Mouse (Mus musculus): ENCODE measurements around the gene Lamtor2. TPM values are rescaled to one million over a fixed set of nuclear protein-coding genes. Genes with fewer than 3 reads are reported as not detected.
A peak's percentile ranks its signal among the peaks of the same experiment; 100 is the strongest.

The Lamtor2 gene
- polyA plus RNA-seq, 1 experiment from 2014 or later, result 137 TPM

DNA sequence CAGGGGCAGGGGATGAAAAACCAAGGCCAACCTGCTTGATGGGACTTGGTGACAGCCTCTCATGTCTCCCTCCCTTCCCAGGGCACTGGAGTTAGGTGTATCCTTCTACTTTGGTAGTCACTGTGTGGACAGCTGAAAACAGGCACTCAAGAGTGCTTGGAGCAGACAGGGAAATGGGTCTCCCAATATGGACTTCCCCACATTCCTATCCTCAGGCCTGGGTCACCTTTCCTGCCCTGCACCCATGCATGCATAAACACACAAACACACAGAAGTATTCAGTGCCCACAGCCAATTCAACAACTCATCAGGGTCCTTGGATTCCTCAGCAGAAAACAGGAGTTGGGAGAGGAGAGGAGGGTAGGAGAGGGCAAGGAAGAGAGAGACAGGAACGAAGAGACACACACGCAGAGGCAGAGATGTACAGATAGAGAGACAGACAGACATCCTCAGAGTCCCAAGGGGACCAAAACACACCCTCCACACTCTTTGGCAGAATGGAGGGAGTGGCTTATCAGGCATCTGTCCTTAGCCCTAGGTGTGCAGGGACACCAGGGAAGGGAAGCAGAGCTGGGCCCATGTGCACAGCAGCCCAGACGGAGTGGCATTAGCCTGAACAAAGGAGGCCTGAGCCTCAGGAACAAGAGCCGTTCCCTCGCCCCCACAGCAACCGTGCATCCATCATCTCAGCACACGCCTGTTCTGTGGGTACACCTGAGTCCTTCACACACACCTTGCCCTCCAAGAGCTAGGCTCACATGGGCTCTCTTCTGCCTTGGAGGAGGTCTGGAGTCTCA, 23.5 kb downstream of the Lamtor2 start:
- no peak for ATAC-seq (ENCODE audit: low FRiP score, low read depth)
- Histone ChIP-seq H3K27ac (replicated peaks) (peak overlapping the region; percentile 99), H3K9ac (replicated peaks) (peak overlapping the region; percentile 100), H3K4me3 (peak overlapping the region; percentile 96), H3K4me1 (peaks cover 51% of the 10 kb centered on the region), H3K36me3 (peaks cover 10% of the 10 kb centered on the region), H3K9me3 (no peaks in the 10 kb centered on the region), H3K4me2 (replicated peaks) (peak overlapping the region; percentile 95), H3K27me3 (no peaks in the 10 kb centered on the region)
- WGBS, result 27% methylated on average over 7 of the region's 7 CpGs

DNA sequence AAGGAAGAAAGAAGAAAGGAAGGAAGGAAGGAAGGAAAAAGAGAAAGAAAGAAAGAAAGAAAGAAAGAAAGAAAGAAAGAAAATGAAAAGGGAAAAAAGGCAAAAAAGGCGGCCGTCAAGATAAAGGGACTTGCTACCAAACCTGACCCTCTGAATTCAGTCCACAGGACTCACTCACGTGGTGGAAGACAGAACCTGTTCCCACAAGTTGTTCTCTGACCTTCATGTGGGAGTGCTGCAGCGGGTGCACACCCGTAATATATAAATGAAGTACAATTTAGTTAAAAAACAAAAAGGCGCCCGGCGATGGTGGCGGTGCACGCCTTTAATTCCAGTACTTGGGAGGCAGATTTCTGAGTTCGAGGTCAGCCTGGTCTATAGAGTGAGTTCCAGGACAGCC, 24.2 kb downstream of the Lamtor2 start:
- ATAC-seq (ENCODE audit: low FRiP score, low read depth), result no peak
- 91% methylated on average over 11 of the region's 11 CpGs for WGBS
- peaks cover 18% of the 10 kb centered on the region for H3K36me3 ChIP-seq
- H3K4me3 ChIP-seq, result peak overlapping the region; percentile 96; the same call in 1 of the 2 replicates
- H3K9ac ChIP-seq (replicated peaks), result no peak overlapping the region
- H3K9me3 ChIP-seq, result no peaks in the 10 kb centered on the region
- H3K4me1 ChIP-seq, result peaks cover 47% of the 10 kb centered on the region
- no peaks in the 10 kb centered on the region for H3K27me3 ChIP-seq
- peak overlapping the region; percentile 95 for H3K4me2 ChIP-seq (replicated peaks)
- no peak overlapping the region for H3K27ac ChIP-seq (replicated peaks)

DNA sequence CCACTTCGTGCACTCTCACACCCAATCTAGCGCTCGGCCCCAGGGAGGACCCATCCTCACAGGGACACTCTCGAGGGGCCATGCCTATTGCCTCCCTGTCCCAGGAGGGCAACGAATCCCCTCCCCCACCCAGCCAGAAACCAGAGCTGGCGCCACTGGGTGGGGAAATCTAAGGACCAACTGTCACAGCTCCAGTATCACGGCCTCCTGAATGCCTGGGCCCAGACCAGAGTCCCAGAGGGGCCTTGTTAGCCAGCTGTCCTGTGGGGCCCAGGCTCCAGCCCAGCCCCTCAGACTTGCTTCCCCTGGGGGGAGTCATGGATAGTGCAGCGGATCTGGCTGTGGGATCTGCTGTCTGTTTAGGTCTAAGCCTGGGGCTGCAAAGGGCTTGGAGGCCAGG, 25.3 kb downstream of the Lamtor2 start:
- 22% methylated on average over 8 of the region's 8 CpGs for WGBS

DNA sequence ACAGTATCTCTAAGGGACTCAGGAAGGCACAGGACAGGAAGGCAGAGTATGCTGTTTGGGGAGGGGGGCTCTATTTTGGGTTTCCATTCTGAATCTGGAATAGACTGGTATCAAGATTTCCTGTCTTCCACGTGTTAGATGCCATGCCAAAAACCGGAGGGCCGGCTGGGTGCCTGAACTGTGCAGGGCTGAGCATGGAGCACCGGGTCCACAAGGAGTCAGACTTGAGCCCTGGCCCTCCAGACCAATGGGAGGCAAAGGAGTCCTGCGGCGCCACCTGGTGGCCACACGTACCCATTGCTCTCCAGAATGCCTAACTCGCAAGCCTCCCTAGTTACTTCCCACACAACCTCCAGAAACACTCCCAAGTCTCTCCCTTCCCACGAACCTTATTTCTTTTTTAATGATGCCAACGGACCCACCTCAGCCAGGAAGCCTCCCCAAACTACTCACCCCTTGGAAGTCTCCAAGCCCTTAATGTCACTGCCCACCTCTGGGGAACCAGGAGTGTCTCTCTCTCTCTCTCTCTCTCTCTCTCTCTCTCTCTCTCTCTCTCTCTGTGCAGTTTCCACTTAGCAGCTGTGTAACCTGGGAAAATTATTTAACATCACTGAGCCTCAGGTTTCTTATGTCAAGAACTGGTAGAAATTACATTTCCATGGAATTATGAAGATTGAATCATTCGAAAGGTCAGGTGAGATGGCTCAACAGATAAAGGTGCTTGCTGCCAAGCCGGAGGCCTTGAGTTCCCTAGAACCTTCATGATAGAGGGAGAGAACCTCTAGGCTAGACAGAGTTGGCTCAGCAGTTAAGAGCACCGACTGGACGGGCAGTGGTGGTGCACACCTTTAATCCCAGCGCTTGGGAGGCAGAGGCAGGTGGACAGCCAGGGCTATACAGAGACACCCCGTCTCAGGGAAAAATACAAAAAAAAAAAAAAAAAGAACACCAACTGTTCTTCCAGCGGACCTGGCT, 26.4 kb downstream of the Lamtor2 start:
- H3K36me3 ChIP-seq, result peaks cover 28% of the 10 kb centered on the region
- H3K4me3 ChIP-seq, result peak overlapping the region; percentile 22
- peak overlapping the region; percentile 35 for H3K4me2 ChIP-seq (replicated peaks)
- no peaks in the 10 kb centered on the region for H3K9me3 ChIP-seq
- H3K27me3 ChIP-seq, result no peaks in the 10 kb centered on the region
- WGBS, result 32% methylated on average over 17 of the region's 17 CpGs
- no peak overlapping the region for H3K27ac ChIP-seq (replicated peaks)
- peaks cover 50% of the 10 kb centered on the region for H3K4me1 ChIP-seq
- no peak overlapping the region for H3K9ac ChIP-seq (replicated peaks)
- peak; percentile 75 for ATAC-seq (ENCODE audit: low FRiP score, low read depth)

More for the DNA sequence above, 25.3 kb downstream of the Lamtor2 start:
- peaks cover 27% of the 10 kb centered on the region for H3K36me3 ChIP-seq
- no peaks in the 10 kb centered on the region for H3K27me3 ChIP-seq
- H3K4me2 ChIP-seq (replicated peaks), result peak overlapping the region; percentile 95
- peak overlapping the region; percentile 74 for H3K27ac ChIP-seq (replicated peaks)
- peak overlapping the region; percentile 28 for H3K4me3 ChIP-seq
- peak overlapping the region; percentile 57 for H3K9ac ChIP-seq (replicated peaks)
- ATAC-seq (ENCODE audit: low FRiP score, low read depth), result no peak
- no peaks in the 10 kb centered on the region for H3K9me3 ChIP-seq
- peaks cover 47% of the 10 kb centered on the region for H3K4me1 ChIP-seq

DNA sequence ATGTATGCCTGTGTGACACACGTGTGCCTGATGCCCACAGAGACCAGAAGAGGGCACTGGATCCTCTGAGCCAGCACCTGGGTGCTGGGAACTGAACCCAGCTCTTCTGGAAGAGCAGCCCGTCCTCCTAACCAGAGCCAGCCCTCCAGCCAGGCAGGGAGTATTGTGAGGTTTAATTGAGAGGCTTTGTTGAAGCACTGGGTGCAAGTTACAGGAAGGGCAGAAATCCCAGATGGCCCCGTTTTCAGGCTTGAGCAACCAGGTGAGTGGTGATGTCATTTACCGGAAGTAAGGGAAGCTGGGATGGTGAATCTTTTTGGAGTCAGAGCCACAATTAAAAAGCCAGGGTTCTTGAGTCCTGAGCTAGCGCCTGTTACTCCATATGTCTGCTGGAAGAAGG, 27.9 kb downstream of the Lamtor2 start:
- Histone ChIP-seq H3K4me2 (replicated peaks) (no peak overlapping the region), H3K27ac (replicated peaks) (no peak overlapping the region), H3K4me1 (peaks cover 43% of the 10 kb centered on the region), H3K9me3 (no peaks in the 10 kb centered on the region), H3K36me3 (peaks cover 28% of the 10 kb centered on the region), H3K9ac (replicated peaks) (no peak overlapping the region), H3K4me3 (no peak overlapping the region), H3K27me3 (no peaks in the 10 kb centered on the region)
- ATAC-seq (ENCODE audit: low FRiP score, low read depth), result no peak
- 86% methylated on average over 5 of the region's 5 CpGs for WGBS

DNA sequence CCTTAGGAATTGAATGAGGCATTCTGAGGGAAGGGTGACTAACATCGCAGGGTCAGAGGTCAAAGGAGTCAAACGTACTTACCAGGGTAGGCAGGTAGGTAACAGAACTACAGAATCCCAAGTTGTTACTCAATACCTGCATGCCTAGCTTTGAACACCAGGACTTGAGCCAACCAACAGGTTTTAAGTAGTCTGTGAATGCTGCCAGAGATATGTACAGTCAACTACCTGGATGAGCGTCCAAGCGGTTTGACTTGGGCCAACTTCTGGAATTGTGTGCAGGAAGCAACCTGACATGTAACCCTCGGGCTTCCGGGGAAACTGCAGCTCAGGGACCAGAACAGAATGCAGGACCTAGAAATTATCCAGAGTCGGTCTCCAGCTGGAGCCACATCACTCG, 29.8 kb downstream of the Lamtor2 start:
- no peak for ATAC-seq (ENCODE audit: low FRiP score, low read depth)
- H3K36me3 ChIP-seq, result peaks cover 28% of the 10 kb centered on the region
- H3K9me3 ChIP-seq, result no peaks in the 10 kb centered on the region
- H3K4me1 ChIP-seq, result peaks cover 25% of the 10 kb centered on the region
- WGBS, result 90% methylated on average over 8 of the region's 8 CpGs
- H3K27me3 ChIP-seq, result no peaks in the 10 kb centered on the region
- no peak overlapping the region for H3K9ac ChIP-seq (replicated peaks)
- no peak overlapping the region for H3K4me2 ChIP-seq (replicated peaks)
- H3K27ac ChIP-seq (replicated peaks), result no peak overlapping the region
- H3K4me3 ChIP-seq, result no peak overlapping the region

DNA sequence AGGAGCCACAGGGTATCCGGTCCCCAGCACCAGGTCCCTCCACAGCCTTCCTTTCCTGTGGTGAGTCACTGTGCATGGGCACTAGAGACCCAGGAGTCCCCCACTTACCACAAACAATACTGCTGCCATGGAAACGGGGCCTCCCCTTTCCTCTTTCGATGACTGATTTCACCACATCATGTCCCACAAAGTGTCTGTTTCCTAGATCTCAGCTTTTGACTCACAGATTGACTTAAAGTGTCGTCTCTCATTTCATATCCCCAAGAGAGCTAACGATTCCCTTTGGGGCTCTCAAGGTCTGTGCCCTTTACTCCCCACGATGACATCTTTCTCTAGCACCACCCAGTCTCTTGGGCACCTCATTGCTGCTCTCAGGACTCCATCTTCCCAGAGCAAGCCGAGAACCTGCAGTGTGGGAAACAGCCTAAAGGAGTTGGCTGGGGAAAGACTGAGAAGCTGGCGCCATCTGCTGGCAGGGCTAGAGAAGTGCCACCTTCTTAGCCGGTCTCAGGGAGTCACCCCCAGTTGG, 31.0 kb downstream of the Lamtor2 start:
- Histone ChIP-seq H3K9ac (replicated peaks) (no peak overlapping the region), H3K4me2 (replicated peaks) (no peak overlapping the region), H3K4me1 (peaks cover 15% of the 10 kb centered on the region), H3K36me3 (peaks cover 28% of the 10 kb centered on the region), H3K9me3 (no peaks in the 10 kb centered on the region), H3K27ac (replicated peaks) (no peak overlapping the region), H3K4me3 (no peak overlapping the region), H3K27me3 (no peaks in the 10 kb centered on the region)
- ATAC-seq (ENCODE audit: low FRiP score, low read depth), result peak; percentile 7; the same call in 1 of the 2 replicates
- 39% methylated on average over 9 of the region's 9 CpGs for WGBS

DNA sequence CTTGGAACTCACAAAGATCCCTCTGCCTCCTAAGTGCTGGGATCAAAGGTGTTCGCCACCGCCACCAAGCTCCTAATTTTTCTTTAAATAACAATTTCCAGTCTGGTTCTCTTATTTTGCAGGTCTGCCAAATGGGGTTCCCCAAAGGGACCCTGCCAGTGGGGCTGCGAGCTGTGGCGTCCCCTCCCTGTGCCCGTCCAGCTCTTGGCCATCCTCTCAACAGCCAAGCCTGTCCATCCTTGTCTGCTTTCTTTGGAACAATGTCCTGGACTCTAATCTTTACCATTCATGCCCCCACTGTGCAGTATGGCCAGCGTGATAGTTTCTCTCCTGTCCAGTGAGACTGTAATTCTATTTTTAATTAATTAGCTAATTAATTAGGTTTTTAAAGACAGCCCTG, 31.7 kb downstream of the Lamtor2 start:
- H3K36me3 ChIP-seq, result peaks cover 28% of the 10 kb centered on the region
- H3K27ac ChIP-seq (replicated peaks), result no peak overlapping the region
- ATAC-seq (ENCODE audit: low FRiP score, low read depth), result no peak
- H3K9me3 ChIP-seq, result no peaks in the 10 kb centered on the region
- WGBS, result 91% methylated on average over 6 of the region's 6 CpGs
- H3K4me2 ChIP-seq (replicated peaks), result no peak overlapping the region
- H3K9ac ChIP-seq (replicated peaks), result no peak overlapping the region
- H3K27me3 ChIP-seq, result no peaks in the 10 kb centered on the region
- H3K4me3 ChIP-seq, result no peak overlapping the region
- peaks cover 10% of the 10 kb centered on the region for H3K4me1 ChIP-seq

DNA sequence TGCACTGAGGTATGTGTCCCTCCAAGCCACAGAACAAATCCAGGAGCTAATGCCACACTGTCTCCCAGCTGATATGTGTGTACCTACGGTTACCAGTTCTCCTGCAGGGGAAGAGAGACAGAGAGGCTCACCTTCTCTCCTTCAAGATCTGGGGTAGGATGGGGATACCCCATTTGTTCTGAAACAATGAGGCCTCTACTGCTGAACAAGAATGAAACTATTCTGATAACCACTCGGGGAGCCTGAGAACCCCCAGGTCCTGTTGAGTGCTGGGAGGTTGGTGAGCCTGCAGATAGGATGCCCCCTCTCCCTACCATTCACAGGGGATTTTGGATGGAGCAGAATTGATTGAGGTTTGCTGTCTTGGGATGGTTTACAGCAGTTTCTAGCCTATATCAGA, 32.8 kb downstream of the Lamtor2 start:
- no peak overlapping the region for H3K4me3 ChIP-seq
- no peak overlapping the region for H3K9ac ChIP-seq (replicated peaks)
- WGBS, result 86% methylated on average over 2 of the region's 2 CpGs
- no peak overlapping the region for H3K4me2 ChIP-seq (replicated peaks)
- H3K27ac ChIP-seq (replicated peaks), result no peak overlapping the region
- 0 out of 2 replicates have a peak, but pooled peaks cover 3% of the 10 kb centered on the region for H3K4me1 ChIP-seq
- no peaks in the 10 kb centered on the region for H3K9me3 ChIP-seq
- H3K36me3 ChIP-seq, result peaks cover 25% of the 10 kb centered on the region
- no peaks in the 10 kb centered on the region for H3K27me3 ChIP-seq
- no peak for ATAC-seq (ENCODE audit: low FRiP score, low read depth)

DNA sequence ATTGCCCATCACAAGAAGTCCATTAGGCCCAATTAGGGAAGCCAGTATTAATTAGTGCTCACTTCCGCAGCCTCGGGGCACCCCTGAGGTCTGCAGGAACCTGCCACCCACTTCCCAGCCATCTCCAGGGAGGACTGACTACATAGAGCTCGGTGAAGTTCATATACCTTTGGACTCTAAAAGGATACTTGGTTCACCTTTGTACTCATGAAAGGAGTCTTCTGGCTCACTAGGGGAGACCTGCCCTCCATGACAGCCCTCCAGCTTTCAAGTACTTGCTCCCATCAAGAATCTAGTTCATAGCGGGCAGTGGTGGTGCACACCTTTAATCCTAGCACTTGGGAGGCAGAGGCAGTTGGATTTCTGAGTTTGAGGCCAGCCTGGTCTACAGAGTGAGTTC, 34.5 kb downstream of the Lamtor2 start:
- Histone ChIP-seq H3K4me3 (no peak overlapping the region), H3K27me3 (no peaks in the 10 kb centered on the region; the same call in 1 of the 2 replicates), H3K4me1 (0 out of 2 replicates have a peak, but pooled peaks cover 6% of the 10 kb centered on the region), H3K9me3 (no peaks in the 10 kb centered on the region), H3K27ac (replicated peaks) (no peak overlapping the region), H3K36me3 (peaks cover 8% of the 10 kb centered on the region; the same call in 1 of the 2 replicates), H3K9ac (replicated peaks) (no peak overlapping the region), H3K4me2 (replicated peaks) (no peak overlapping the region)
- WGBS, result 90% methylated on average over 4 of the region's 4 CpGs
- no peak for ATAC-seq (ENCODE audit: low FRiP score, low read depth)

DNA sequence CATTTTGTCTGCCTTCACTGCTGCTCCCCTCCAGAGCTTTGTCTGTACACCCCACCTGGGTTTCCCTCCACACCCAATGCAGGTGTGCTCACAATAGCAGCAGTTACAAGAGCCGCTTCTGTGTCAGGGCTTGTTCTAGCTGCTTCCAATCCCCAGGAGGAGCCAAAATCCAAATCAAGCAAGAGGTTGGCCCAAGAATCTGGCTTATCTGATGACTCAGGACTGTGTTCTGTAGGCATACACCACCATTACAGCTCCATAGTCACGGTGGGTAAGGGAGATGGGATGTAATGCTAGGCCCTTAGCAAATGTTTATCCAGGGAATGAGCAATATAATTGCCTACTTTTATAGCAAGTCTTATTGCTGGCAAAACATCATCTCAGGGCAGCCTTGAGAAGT, 36.5 kb downstream of the Lamtor2 start:
- H3K4me3 ChIP-seq, result no peak overlapping the region
- ATAC-seq (ENCODE audit: low FRiP score, low read depth), result no peak
- 85% methylated on average over 2 of the region's 2 CpGs for WGBS
- H3K27me3 ChIP-seq, result peaks cover 4% of the 10 kb centered on the region; the same call in 1 of the 2 replicates
- H3K4me2 ChIP-seq (replicated peaks), result no peak overlapping the region
- no peaks in the 10 kb centered on the region for H3K36me3 ChIP-seq
- H3K4me1 ChIP-seq, result peaks cover 23% of the 10 kb centered on the region
- H3K9ac ChIP-seq (replicated peaks), result no peak overlapping the region
- no peaks in the 10 kb centered on the region for H3K9me3 ChIP-seq
- no peak overlapping the region for H3K27ac ChIP-seq (replicated peaks)

DNA sequence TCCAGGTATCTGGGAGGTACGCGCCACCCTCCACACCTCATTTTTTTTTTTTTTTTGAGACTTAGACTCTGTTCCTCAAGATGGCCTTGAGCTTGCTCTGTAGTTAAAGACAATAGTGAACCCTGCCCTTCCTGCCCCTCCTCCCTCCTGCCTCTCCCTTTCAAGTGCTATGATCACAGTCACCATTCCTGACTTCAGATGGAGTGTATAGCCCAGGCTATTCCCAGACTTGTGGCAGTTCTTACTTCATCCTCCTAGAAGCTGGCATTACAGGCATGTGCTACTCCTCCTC, 37.8 kb downstream of the Lamtor2 start:
- Histone ChIP-seq H3K9ac (replicated peaks) (no peak overlapping the region), H3K27me3 (peaks cover 5% of the 10 kb centered on the region; the same call in 1 of the 2 replicates), H3K36me3 (no peaks in the 10 kb centered on the region), H3K4me1 (peaks cover 32% of the 10 kb centered on the region), H3K4me2 (replicated peaks) (no peak overlapping the region), H3K9me3 (no peaks in the 10 kb centered on the region), H3K4me3 (no peak overlapping the region), H3K27ac (replicated peaks) (no peak overlapping the region)
- ATAC-seq (ENCODE audit: low FRiP score, low read depth), result no peak
- 93% methylated on average over 2 of the region's 2 CpGs for WGBS
